Mouse (Mus musculus): ENCODE measurements around the gene Agpat1.

The Agpat1 gene

GRCm38 (mm10) chr17:34583397-34583796, 20.7 kb upstream of the Agpat1 start:
- in situ Hi-C loops (cut with MboI; ENCODE audit: low pct_unique_long_range_greater_than_20kb in 1 of 2, low sequenced_read_pairs in 2 of 2, unreplicated experiment in 1 of 2), result no loop called here

- in situ Hi-C loops (cut with MboI; ENCODE audit: low pct_unique_long_range_greater_than_20kb in 1 of 2, low sequenced_read_pairs in 2 of 2, unreplicated experiment in 1 of 2), result no loop called here
These were observed 20.2 kb upstream of the Agpat1 start for GRCm38 (mm10) chr17:34583819-34584218.

GRCm38 (mm10) chr17:34585121-34585520, 18.9 kb upstream of the Agpat1 start:
- in situ Hi-C loops (cut with MboI; ENCODE audit: low pct_unique_long_range_greater_than_20kb in 1 of 2, low sequenced_read_pairs in 2 of 2, unreplicated experiment in 1 of 2), result no loop called here

GRCm38 (mm10) chr17:34585877-34586771, 17.9 kb upstream of the Agpat1 start:
- in situ Hi-C loops (cut with MboI; ENCODE audit: low pct_unique_long_range_greater_than_20kb in 1 of 2, low sequenced_read_pairs in 2 of 2, unreplicated experiment in 1 of 2), result no loop called here

- in situ Hi-C loops (cut with MboI; ENCODE audit: low pct_unique_long_range_greater_than_20kb in 1 of 2, low sequenced_read_pairs in 2 of 2, unreplicated experiment in 1 of 2), result no loop called here
These were observed 17.2 kb upstream of the Agpat1 start for GRCm38 (mm10) chr17:34586796-34587422.

GRCm38 (mm10) chr17:34587423-34587811, 16.6 kb upstream of the Agpat1 start:
- in situ Hi-C loops (cut with MboI; ENCODE audit: low pct_unique_long_range_greater_than_20kb in 1 of 2, low sequenced_read_pairs in 2 of 2, unreplicated experiment in 1 of 2), result no loop called here

GRCm38 (mm10) chr17:34587814-34588213, 16.2 kb upstream of the Agpat1 start:
- in situ Hi-C loops (cut with MboI; ENCODE audit: low pct_unique_long_range_greater_than_20kb in 1 of 2, low sequenced_read_pairs in 2 of 2, unreplicated experiment in 1 of 2), result no loop called here

- in situ Hi-C loops (cut with MboI; ENCODE audit: low pct_unique_long_range_greater_than_20kb in 1 of 2, low sequenced_read_pairs in 2 of 2, unreplicated experiment in 1 of 2), result no loop called here
These were observed 15.3 kb upstream of the Agpat1 start for GRCm38 (mm10) chr17:34588767-34589166.

- in situ Hi-C loops (cut with MboI; ENCODE audit: low pct_unique_long_range_greater_than_20kb in 1 of 2, low sequenced_read_pairs in 2 of 2, unreplicated experiment in 1 of 2), result no loop called here
These were observed 14.9 kb upstream of the Agpat1 start for GRCm38 (mm10) chr17:34589206-34589605.

GRCm38 (mm10) chr17:34589681-34590101, 14.4 kb upstream of the Agpat1 start, which contains the start of gene Gpsm3:
Gene Gpsm3 (plus strand): TSS chr17:34589806.
- in situ Hi-C loops (cut with MboI; ENCODE audit: low pct_unique_long_range_greater_than_20kb in 1 of 2, low sequenced_read_pairs in 2 of 2, unreplicated experiment in 1 of 2), result no loop called here

GRCm38 (mm10) chr17:34590154-34590987, 13.7 kb upstream of the Agpat1 start:
- in situ Hi-C loops (cut with MboI; ENCODE audit: low pct_unique_long_range_greater_than_20kb in 1 of 2, low sequenced_read_pairs in 2 of 2, unreplicated experiment in 1 of 2), result no loop called here

GRCm38 (mm10) chr17:34591029-34591993, 12.8 kb upstream of the Agpat1 start, which contains the start of gene Pbx2:
Gene Pbx2 (plus strand): TSS chr17:34591266.
- in situ Hi-C loops (cut with MboI; ENCODE audit: low pct_unique_long_range_greater_than_20kb in 1 of 2, low sequenced_read_pairs in 2 of 2, unreplicated experiment in 1 of 2), result no loop called here

- in situ Hi-C loops (cut with MboI; ENCODE audit: low pct_unique_long_range_greater_than_20kb in 1 of 2, low sequenced_read_pairs in 2 of 2, unreplicated experiment in 1 of 2), result no loop called here
These were observed 12.1 kb upstream of the Agpat1 start for GRCm38 (mm10) chr17:34591994-34592375.

GRCm38 (mm10) chr17:34592581-34593549, 11.2 kb upstream of the Agpat1 start:
- in situ Hi-C loops (cut with MboI; ENCODE audit: low pct_unique_long_range_greater_than_20kb in 1 of 2, low sequenced_read_pairs in 2 of 2, unreplicated experiment in 1 of 2), result no loop called here

GRCm38 (mm10) chr17:34593752-34594525, 10.1 kb upstream of the Agpat1 start:
- in situ Hi-C loops (cut with MboI; ENCODE audit: low pct_unique_long_range_greater_than_20kb in 1 of 2, low sequenced_read_pairs in 2 of 2, unreplicated experiment in 1 of 2), result no loop called here

GRCm38 (mm10) chr17:34596098-34596497, 8.0 kb upstream of the Agpat1 start:
- in situ Hi-C loops (cut with MboI; ENCODE audit: low pct_unique_long_range_greater_than_20kb in 1 of 2, low sequenced_read_pairs in 2 of 2, unreplicated experiment in 1 of 2), result no loop called here

Measured in mouse embryonic stem cell (cell line).